Mouse (Mus musculus) R1 (cell line): ENCODE measurements at regions not wholly inside any gene's neighbourhood (a gene's known extent, or its start where the extent isn't known, plus 50 kb on each side); places are given as distances from the start of the nearest gene placed in this dataset.
A peak's percentile ranks its signal among the peaks of the same experiment; 100 is the strongest.

Source experiments
- DNase-seq: peaks from one replicate; pipeline ENCODE4 v3.0.0-alpha.2; 2018; ENCODE audit warnings: low read depth, low spot score

GRCm38 (mm10) chr1:169051085-169051862 is 480.0 kb downstream of the Nuf2 start:
- peak; percentile 3 for DNase-seq

GRCm38 (mm10) chr1:169049846-169050245 is 481.4 kb downstream of the Nuf2 start:
- no peak for DNase-seq

GRCm38 (mm10) chr1:169046791-169047525 is 484.3 kb downstream of the Nuf2 start:
- no peak for DNase-seq

GRCm38 (mm10) chr1:169033517-169033916 is 497.7 kb downstream of the Nuf2 start:
- no peak for DNase-seq

GRCm38 (mm10) chr1:169031849-169032542 is 499.3 kb downstream of the Nuf2 start:
- no peak for DNase-seq

GRCm38 (mm10) chr1:169027706-169028105 is 503.6 kb downstream of the Nuf2 start:
- DNase-seq = no peak

GRCm38 (mm10) chr1:169027241-169027640 is 504.0 kb downstream of the Nuf2 start:
- no peak for DNase-seq

GRCm38 (mm10) chr1:169024531-169024930 is 506.7 kb downstream of the Nuf2 start:
- no peak for DNase-seq

GRCm38 (mm10) chr1:168991506-168992244 is 539.6 kb downstream of the Nuf2 start:
- peak; percentile 5 for DNase-seq

GRCm38 (mm10) chr1:168975037-168975698 is 543.1 kb upstream of the Pbx1 start:
- no peak for DNase-seq

GRCm38 (mm10) chr1:168969402-168969801 is 537.3 kb upstream of the Pbx1 start:
- DNase-seq = no peak

GRCm38 (mm10) chr1:168967334-168967733 is 535.3 kb upstream of the Pbx1 start:
- DNase-seq = no peak

GRCm38 (mm10) chr1:168964467-168964904 is 532.4 kb upstream of the Pbx1 start:
- peak; percentile 6 for DNase-seq

GRCm38 (mm10) chr1:168950947-168951346 is 518.9 kb upstream of the Pbx1 start:
- no peak for DNase-seq

- DNase-seq = no peak
Measured at GRCm38 (mm10) chr1:168924100-168924815, 492.2 kb upstream of the Pbx1 start.

- DNase-seq = no peak
Measured at GRCm38 (mm10) chr1:168918331-168919076, 486.4 kb upstream of the Pbx1 start.

GRCm38 (mm10) chr1:168908684-168909175 is 476.7 kb upstream of the Pbx1 start:
- no peak for DNase-seq

- no peak for DNase-seq
Measured at GRCm38 (mm10) chr1:168908192-168908591, 476.1 kb upstream of the Pbx1 start.

GRCm38 (mm10) chr1:168898483-168898882 is 466.4 kb upstream of the Pbx1 start:
- no peak for DNase-seq
